In genomic region chr13:103646035-103646434, GRCm38 (mm10) we compare ENCODE assay signal across 9 mouse cellular contexts.
DNase-seq lines count a peak whose midpoint lies in the region; ATAC-seq and TF ChIP-seq lines count a peak whose summit lies in the region.
"Had no signal": no experiment of that assay in that cellular context is flagged by ENCODE, and none has a peak within 500 bp of the region (broad histone marks: within the 10 kb centered on the region; RNA-seq: fewer than 3 reads in every experiment).

No protein-coding gene starts in this region.

- H3K4me1 ChIP-seq in forebrain, postnatal 0 days (ENCODE audit: insufficient read depth) = no peaks in the 10 kb centered on the region
- peaks cover 10% of the 10 kb centered on the region for H3K4me1 ChIP-seq in forebrain, embryonic 10.5 days
- peaks cover 7% of the 10 kb centered on the region for H3K4me1 ChIP-seq in midbrain, embryonic 11.5 days (ENCODE audit: control insufficient read depth, insufficient read depth, low read length)
- H3K4me1 ChIP-seq in midbrain, embryonic 16.5 days (ENCODE audit: control insufficient read depth, insufficient read depth, low read length) = peaks cover 8% of the 10 kb centered on the region

- no peak overlapping the region for H3K4me2 ChIP-seq in forebrain, postnatal 0 days (ENCODE audit: low read depth)
- H3K4me2 ChIP-seq in midbrain, embryonic 11.5 days = no peak overlapping the region
- H3K4me2 ChIP-seq in midbrain, embryonic 16.5 days (ENCODE audit: low read length) = no peak overlapping the region

- no peak overlapping the region for H3K27ac ChIP-seq in forebrain, postnatal 0 days (ENCODE audit: low read depth, low read length)
- H3K27ac ChIP-seq in forebrain, embryonic 10.5 days = no peak overlapping the region
- no peak overlapping the region for H3K27ac ChIP-seq in midbrain, embryonic 11.5 days (ENCODE audit: low read depth, low read length)
- no peak overlapping the region for H3K27ac ChIP-seq in midbrain, embryonic 16.5 days (ENCODE audit: low read length)

- WGBS in forebrain, postnatal 0 days = 39% methylated on average over 4 of the region's 4 CpGs
- 40% methylated on average over 4 of the region's 4 CpGs for WGBS in forebrain, embryonic 10.5 days
- 44% methylated on average over 4 of the region's 4 CpGs for WGBS in midbrain, embryonic 11.5 days
- 40% methylated on average over 4 of the region's 4 CpGs for WGBS in midbrain, embryonic 16.5 days

- H3K9me3 ChIP-seq in forebrain, postnatal 0 days (ENCODE audit: low read length) = no peaks in the 10 kb centered on the region
- H3K9me3 ChIP-seq in forebrain, embryonic 10.5 days = no peaks in the 10 kb centered on the region
- H3K9me3 ChIP-seq in midbrain, embryonic 11.5 days (ENCODE audit: control insufficient read depth, low read length) = no peaks in the 10 kb centered on the region
- no peaks in the 10 kb centered on the region for H3K9me3 ChIP-seq in midbrain, embryonic 16.5 days (replicated peaks; ENCODE audit: control insufficient read depth, low read length, poor library complexity, severe bottlenecking)

- ATAC-seq in forebrain, postnatal 0 days = no peak
- ATAC-seq in midbrain, embryonic 11.5 days (ENCODE audit: low FRiP score) = no peak
- no peak for ATAC-seq in midbrain, embryonic 16.5 days

- DNase-seq in forebrain, postnatal 0 days = peak; percentile 47
- no peak for DNase-seq in forebrain, embryonic 10.5 days (ENCODE audit: extremely low spot score, low spot score)
- DNase-seq in midbrain, embryonic 11.5 days (ENCODE audit: low spot score, missing footprints) = peak; percentile 86
- DNase-seq in adipocyte (ENCODE audit: low spot score) = peak; percentile 15
- peak; percentile 13 for DNase-seq in lung, postnatal 36 days
- DNase-seq in gastrocnemius, adult 8-10 months (ENCODE audit: low spot score in 2 of 2) = no peak
- DNase-seq in spleen, postnatal 36 days (ENCODE audit: low spot score in 2 of 2) = no peak

- no peak overlapping the region for H3K4me3 ChIP-seq in forebrain, postnatal 0 days (ENCODE audit: low read depth, low read length)
- no peak overlapping the region for H3K4me3 ChIP-seq in forebrain, embryonic 10.5 days
- no peak overlapping the region for H3K4me3 ChIP-seq in midbrain, embryonic 11.5 days (ENCODE audit: low read depth, low read length)
- H3K4me3 ChIP-seq in midbrain, embryonic 16.5 days (ENCODE audit: low read depth, low read length) = no peak overlapping the region
- H3K4me3 ChIP-seq: myocyte had no signal

- peak; percentile 76 for TF ChIP-seq CTCF in forebrain, postnatal 0 days (IDR thresholded peaks at IDR 0.05; ENCODE audit: low read depth)

- no peaks in the 10 kb centered on the region for H3K27me3 ChIP-seq in forebrain, postnatal 0 days (ENCODE audit: insufficient read depth, low read length)
- no peaks in the 10 kb centered on the region for H3K27me3 ChIP-seq in forebrain, embryonic 10.5 days (ENCODE audit: poor library complexity, severe bottlenecking)
- H3K27me3 ChIP-seq in midbrain, embryonic 11.5 days (ENCODE audit: control insufficient read depth, insufficient read depth, low read length) = no peaks in the 10 kb centered on the region
- no peaks in the 10 kb centered on the region for H3K27me3 ChIP-seq in midbrain, embryonic 16.5 days (ENCODE audit: control insufficient read depth, insufficient read depth, low read depth, low read length)

- no peaks in the 10 kb centered on the region for H3K36me3 ChIP-seq in forebrain, postnatal 0 days (ENCODE audit: insufficient read depth)
- no peaks in the 10 kb centered on the region for H3K36me3 ChIP-seq in forebrain, embryonic 10.5 days (replicated peaks)
- H3K36me3 ChIP-seq in midbrain, embryonic 11.5 days (ENCODE audit: control insufficient read depth, insufficient read depth, low read length) = no peaks in the 10 kb centered on the region
- no peaks in the 10 kb centered on the region for H3K36me3 ChIP-seq in midbrain, embryonic 16.5 days (ENCODE audit: control insufficient read depth, insufficient read depth, low read length)

- no peak overlapping the region for H3K9ac ChIP-seq in forebrain, postnatal 0 days
- no peak overlapping the region for H3K9ac ChIP-seq in midbrain, embryonic 11.5 days (ENCODE audit: low read length)
- no peak overlapping the region for H3K9ac ChIP-seq in midbrain, embryonic 16.5 days (ENCODE audit: low read depth, low read length)

Comparison
In these comparisons a context has a peak if more than half of its experiments do, and no peak if none do; other contexts are left out.
1. DNase-seq: peak in forebrain, postnatal 0 days (single experiment), midbrain, embryonic 11.5 days (single experiment), adipocyte (single experiment) and lung, postnatal 36 days (single experiment); none in forebrain, embryonic 10.5 days (single experiment), gastrocnemius, adult 8-10 months (0 of 2) and spleen, postnatal 36 days (0 of 2).